Mouse (Mus musculus): ENCODE data around the gene Tdrd12. TPM values are rescaled to one million over a fixed set of nuclear protein-coding genes. Genes with fewer than 3 reads are reported as not detected.

Gene Tdrd12
- polyA plus RNA-seq, 1 experiment from 2014 or later: 0.35 TPM

GRCm38 (mm10) chr7:35428146-35428545, 109.4 kb downstream of the Tdrd12 start:
- Histone ChIP-seq H3K9ac (ENCODE audit: low read length) (no peak overlapping the region), H3K36me3 (ENCODE audit: control insufficient read depth, insufficient read depth, low read length) (peaks cover 28% of the 10 kb centered on the region), H3K4me1 (ENCODE audit: control insufficient read depth, insufficient read depth, low read length) (no peaks in the 10 kb centered on the region), H3K4me3 (replicated peaks; ENCODE audit: low read length) (no peak overlapping the region), H3K27me3 (ENCODE audit: control insufficient read depth, insufficient read depth, low read length) (no peaks in the 10 kb centered on the region), H3K9me3 (replicated peaks; ENCODE audit: control insufficient read depth, low read length) (no peaks in the 10 kb centered on the region), H3K27ac (ENCODE audit: low read length) (no peak overlapping the region), H3K4me2 (ENCODE audit: low read depth, low read length) (no peak overlapping the region)
- no peak for ATAC-seq (ENCODE audit: insufficient read depth, low FRiP score)
- 86% methylated on average over 10 of the region's 10 CpGs for WGBS

GRCm38 (mm10) chr7:35423071-35423470, 114.5 kb downstream of the Tdrd12 start:
- Histone ChIP-seq H3K36me3 (ENCODE audit: control insufficient read depth, insufficient read depth, low read length) (peaks cover 5% of the 10 kb centered on the region; the same call in 1 of the 2 replicates), H3K27me3 (ENCODE audit: control insufficient read depth, insufficient read depth, low read length) (no peaks in the 10 kb centered on the region), H3K4me3 (replicated peaks; ENCODE audit: low read length) (no peak overlapping the region), H3K4me2 (ENCODE audit: low read depth, low read length) (no peak overlapping the region), H3K4me1 (ENCODE audit: control insufficient read depth, insufficient read depth, low read length) (no peaks in the 10 kb centered on the region), H3K9ac (ENCODE audit: low read length) (no peak overlapping the region), H3K27ac (ENCODE audit: low read length) (no peak overlapping the region), H3K9me3 (replicated peaks; ENCODE audit: control insufficient read depth, low read length) (no peaks in the 10 kb centered on the region)
- no peak for ATAC-seq (ENCODE audit: insufficient read depth, low FRiP score)
- 85% methylated on average over 10 of the region's 10 CpGs for WGBS

Other genes starting within 250 kb of the Tdrd12 start
- gene Gpatch1, start 219.3 kb downstream of the Tdrd12 start, polyA plus RNA-seq (2015; fragmentation: Nextera tagmentation; extraction: Ambion mirVana): 13.5 and 14.3 TPM in 2 replicates
- 32.4 and 37.5 TPM in 2 replicates for gene Rhpn2, start 203.6 kb downstream of the Tdrd12 start, polyA plus RNA-seq (2015; fragmentation: Nextera tagmentation; extraction: Ambion mirVana)
- gene Faap24, start 140.9 kb downstream of the Tdrd12 start, polyA plus RNA-seq (2015; fragmentation: Nextera tagmentation; extraction: Ambion mirVana): 14.7 and 15.9 TPM in 2 replicates
- gene Cep89, start 140.7 kb downstream of the Tdrd12 start, polyA plus RNA-seq (2015; fragmentation: Nextera tagmentation; extraction: Ambion mirVana): 41.1 and 41.8 TPM in 2 replicates
- 9.5 and 14.8 TPM in 2 replicates for gene Slc7a9, start 88.9 kb downstream of the Tdrd12 start, polyA plus RNA-seq (2015; fragmentation: Nextera tagmentation; extraction: Ambion mirVana)
- 66.4 and 66.8 TPM in 2 replicates for gene Nudt19, start 18.6 kb upstream of the Tdrd12 start, polyA plus RNA-seq (2015; fragmentation: Nextera tagmentation; extraction: Ambion mirVana)
- 0.08 and 0.24 TPM in 2 replicates for gene Rgs9bp, start 47.8 kb upstream of the Tdrd12 start, polyA plus RNA-seq (2015; fragmentation: Nextera tagmentation; extraction: Ambion mirVana)
- gene Ankrd27, start 48.5 kb upstream of the Tdrd12 start, polyA plus RNA-seq (2015; fragmentation: Nextera tagmentation; extraction: Ambion mirVana): 38.0 and 41.3 TPM in 2 replicates
- 192 and 216 TPM in 2 replicates for gene Pdcd5, start 109.8 kb upstream of the Tdrd12 start, polyA plus RNA-seq (2015; fragmentation: Nextera tagmentation; extraction: Ambion mirVana)
- 18.0 and 21.1 TPM in 2 replicates for gene Dpy19l3, start 216.7 kb upstream of the Tdrd12 start, polyA plus RNA-seq (2015; fragmentation: Nextera tagmentation; extraction: Ambion mirVana)

Measured in stomach, embryonic 16.5 days (tissue).